Mouse (Mus musculus) thymus, postnatal 0 days (tissue): ENCODE data around the gene Plagl2. TPM values are rescaled to one million over a fixed set of nuclear protein-coding genes. Genes with fewer than 3 reads are reported as not detected.

Experiments
- DNase-seq: peaks from one replicate; pipeline ENCODE4 v3.0.0-alpha.2; 2015; ENCODE audit warnings: low spot score
- polyA plus RNA-seq: library from polyadenylated mRNA; unstranded; fragments of >200 nt; fragmentation: Nextera tagmentation; extraction: Ambion mirVana; gene quantifications from 2 replicates; pipeline ENCODE4 v1.2.1, GENCODE M21; 2015

Gene Plagl2
- polyA plus RNA-seq, 1 experiment from 2014 or later: 12.1 TPM

DNA sequence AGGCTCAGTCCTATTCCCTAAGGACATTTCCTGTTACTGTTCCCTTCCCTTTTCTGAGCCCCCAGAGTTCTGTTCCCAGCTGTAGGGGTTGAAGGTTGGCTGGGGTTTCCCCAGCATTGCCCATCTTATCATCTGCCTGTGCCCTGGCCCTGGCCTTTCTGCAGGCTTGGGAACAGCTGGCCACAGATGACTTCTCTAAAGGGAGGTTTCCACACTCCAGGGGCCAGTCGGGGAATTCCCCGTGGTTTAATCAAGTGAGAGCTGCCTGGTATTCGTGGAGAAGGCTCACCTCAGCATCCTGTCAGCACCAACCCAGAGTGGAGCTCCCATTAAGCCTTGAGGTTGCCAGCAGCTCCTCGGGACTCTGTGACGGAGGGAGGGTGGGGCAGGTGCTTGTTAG lies 42.7 kb downstream of the Plagl2 start:
- DNase-seq: no peak

DNA sequence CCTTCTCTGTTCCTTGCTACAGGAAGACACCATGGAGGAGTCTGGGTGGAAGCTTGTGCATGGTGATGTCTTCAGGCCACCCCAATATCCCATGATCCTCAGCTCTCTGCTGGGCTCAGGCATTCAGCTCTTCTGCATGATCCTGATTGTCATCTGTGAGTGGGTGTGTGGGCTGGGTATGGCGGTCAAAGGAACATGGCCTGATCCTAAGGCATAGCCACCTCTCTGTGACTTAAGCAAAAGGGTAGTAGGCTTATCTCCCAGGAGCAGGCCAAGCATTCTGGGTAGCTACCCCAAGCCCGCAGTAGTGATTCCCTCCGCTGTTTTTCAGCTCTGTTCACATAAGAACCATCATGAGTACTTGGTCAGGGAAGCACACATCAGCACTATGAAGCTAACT lies 47.0 kb downstream of the Plagl2 start:
- DNase-seq: no peak

DNA sequence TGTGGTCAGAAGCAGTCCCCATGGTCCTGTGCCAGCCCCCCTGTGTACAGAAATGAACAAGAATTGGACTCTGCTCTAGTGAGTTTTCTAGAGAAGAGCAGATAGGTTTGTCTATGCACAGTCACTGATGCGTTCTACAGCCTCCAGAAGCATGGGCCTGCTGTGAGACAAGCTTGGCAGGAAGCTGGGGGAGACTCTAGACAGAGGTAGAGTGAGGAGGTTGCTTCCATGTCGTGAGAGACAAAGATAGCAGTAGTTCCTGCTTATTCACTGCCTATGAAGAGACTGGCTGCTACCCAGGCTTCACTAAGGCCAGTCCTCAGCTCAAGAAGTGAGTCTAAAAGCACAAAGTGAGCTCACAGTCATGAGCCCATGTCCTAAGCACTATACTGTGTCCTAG lies 50.0 kb downstream of the Plagl2 start:
- no peak for DNase-seq

DNA sequence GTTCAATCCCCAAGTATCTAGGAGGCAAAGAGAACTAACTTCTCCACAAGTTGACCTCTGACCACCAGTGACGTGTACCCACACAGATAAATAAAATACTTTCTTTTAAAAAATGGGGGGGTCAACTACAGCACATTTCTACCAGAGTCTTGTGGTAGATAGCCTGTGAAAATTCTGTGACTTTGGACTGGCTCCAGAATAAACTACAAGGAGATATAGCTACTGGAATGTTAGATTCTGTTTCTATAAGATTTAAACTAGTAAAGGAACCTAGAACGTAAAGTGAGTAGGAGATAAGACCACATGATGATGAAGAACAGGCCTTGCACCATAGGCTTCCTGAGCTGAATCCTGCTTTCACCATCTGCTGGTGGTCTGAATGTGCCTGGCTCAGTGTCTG lies 53.4 kb downstream of the Plagl2 start:
- DNase-seq: no peak

DNA sequence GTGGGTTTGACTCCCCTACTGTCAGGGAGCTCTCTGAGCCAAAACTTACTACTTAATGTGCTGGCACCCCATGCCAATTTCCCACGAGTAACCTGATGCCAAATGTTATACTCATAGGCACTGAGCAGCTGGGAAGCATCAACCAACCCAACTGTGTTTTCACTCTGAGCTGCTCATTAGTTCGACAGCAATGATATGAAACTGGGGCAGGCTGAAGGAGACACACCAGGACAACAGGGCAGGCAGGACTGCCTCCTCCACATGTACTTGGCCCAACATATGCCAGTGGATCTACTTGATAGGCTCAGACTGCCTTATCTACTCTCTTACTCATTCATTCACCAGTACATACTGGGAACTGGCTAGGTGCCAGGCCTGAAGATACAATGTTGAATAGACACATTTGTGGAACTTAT lies 55.0 kb downstream of the Plagl2 start:
- DNase-seq: no peak

DNA sequence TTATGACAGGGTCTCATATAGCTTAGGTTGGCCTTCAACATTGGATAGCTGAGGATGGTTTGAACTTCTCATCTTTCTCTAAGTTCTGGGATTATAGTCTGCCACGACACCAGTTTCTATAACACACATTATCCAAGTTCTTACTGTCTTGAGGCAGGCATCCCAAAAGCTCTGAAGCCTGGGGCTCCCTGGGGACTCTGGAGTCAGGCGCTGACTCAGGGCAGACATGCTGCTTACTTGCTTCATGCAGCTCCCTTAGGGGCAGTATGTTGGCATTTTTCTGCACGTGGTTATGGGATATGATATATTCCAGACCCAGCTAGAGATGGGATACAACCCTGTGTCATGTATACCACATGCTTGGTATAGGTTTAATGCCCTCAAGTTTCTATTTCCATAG lies 61.3 kb downstream of the Plagl2 start:
- DNase-seq: no peak

DNA sequence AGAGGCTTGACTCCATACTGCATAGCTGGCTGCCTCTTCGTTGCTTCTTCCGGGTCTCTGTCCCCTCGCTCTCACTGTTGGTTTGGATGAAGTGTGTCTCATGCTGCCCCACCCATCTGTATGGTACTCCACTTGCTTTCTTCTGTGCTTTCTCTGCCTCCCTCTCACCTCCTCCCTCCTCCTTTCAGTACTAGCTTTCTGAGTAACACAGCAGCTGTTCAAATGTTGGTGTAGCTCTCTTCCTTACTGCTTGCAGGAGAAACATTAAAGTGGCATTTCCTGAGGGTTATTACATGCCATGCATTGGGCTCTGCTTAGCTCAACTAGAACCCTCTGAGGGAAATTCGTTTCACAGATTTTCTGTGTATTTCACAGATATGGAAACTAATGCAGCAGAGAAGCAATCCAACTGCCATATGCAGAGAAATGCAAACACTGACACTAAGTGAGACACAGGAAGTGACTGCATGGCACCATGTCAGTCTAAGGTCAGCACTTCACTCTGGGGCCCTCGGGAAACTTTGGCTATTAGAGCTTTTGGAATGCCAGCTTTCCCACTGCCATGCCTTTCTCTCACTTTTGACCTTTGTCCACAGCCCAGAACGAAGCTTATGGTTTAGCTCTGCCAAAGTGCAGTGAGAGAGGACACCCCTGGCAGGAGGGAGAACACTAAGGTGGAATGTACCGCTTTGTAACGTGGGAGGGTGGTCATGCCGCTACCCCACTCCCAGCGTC lies 61.9 kb downstream of the Plagl2 start:
- no peak for DNase-seq

Other genes with a start within 250 kb of the Plagl2 start
- gene Pdrg1, start 226.0 kb downstream of the Plagl2 start, polyA plus RNA-seq: 166 and 168 TPM in 2 replicates
- gene Xkr7, start 209.6 kb downstream of the Plagl2 start, polyA plus RNA-seq: 0.06 TPM in 1 of 2 replicates, not detected in the other
- 0.33 and 0.77 TPM in 2 replicates for gene Ccm2l, start 175.5 kb downstream of the Plagl2 start, polyA plus RNA-seq
- 5.8 and 7.3 TPM in 2 replicates for gene Hck, start 133.0 kb downstream of the Plagl2 start, polyA plus RNA-seq
- gene Tm9sf4, start 80.1 kb downstream of the Plagl2 start, polyA plus RNA-seq: 32.4 and 34.9 TPM in 2 replicates
- gene Tspyl3, start 16.0 kb downstream of the Plagl2 start, polyA plus RNA-seq: 24.0 and 25.6 TPM in 2 replicates
- 2.7 and 4.6 TPM in 2 replicates for gene Pofut1, start 107 bp upstream of the Plagl2 start, polyA plus RNA-seq
- gene Kif3b, start 50.0 kb upstream of the Plagl2 start, polyA plus RNA-seq: 6.5 and 7.3 TPM in 2 replicates
- 13.3 and 15.6 TPM in 2 replicates for gene Asxl1, start 104.4 kb upstream of the Plagl2 start, polyA plus RNA-seq